Mouse (Mus musculus) megakaryocyte, adult 5-6 weeks (primary cell): ENCODE results near the gene Scg5. TPM values are rescaled to one million over a fixed set of nuclear protein-coding genes. Genes with fewer than 3 reads are reported as not detected.

Experiments used
- ATAC-seq: 2 replicates; pipeline ENCODE4 v1.8.0; 2016; ENCODE audit warnings: mild to moderate bottlenecking, inconsistent platforms; ENCODE audit not compliant: poor library complexity, severe bottlenecking
- total RNA-seq, 2 experiments: library from RNA; stranded (forward) in 1 of 2; stranded (reverse) in 1 of 2; fragments of 153-499, 151-499 nt in 1 of 2; fragments of 221-1000, 200-1000 nt in 1 of 2; gene quantifications; 2 replicates each; pipeline versions ENCODE4 v1.2.3 to v1.2.4; 2015 to 2017

Scg5 gene
- total RNA-seq, 2 experiments from 2014 or later, result 1.1 TPM; not detected in 1

GRCm38 (mm10) chr2:113806851-113807577, 21.9 kb downstream of the Scg5 start:
- no peak for ATAC-seq

- ATAC-seq, result no peak
Observed at GRCm38 (mm10) chr2:113805765-113806164, 23.2 kb downstream of the Scg5 start.

GRCm38 (mm10) chr2:113803753-113804152, 25.2 kb downstream of the Scg5 start:
- ATAC-seq, result no peak

GRCm38 (mm10) chr2:113800846-113801245, 28.1 kb downstream of the Scg5 start:
- no peak for ATAC-seq

- no peak for ATAC-seq
Observed at GRCm38 (mm10) chr2:113798605-113799004, 30.3 kb downstream of the Scg5 start.

GRCm38 (mm10) chr2:113795186-113795585, 33.7 kb downstream of the Scg5 start:
- ATAC-seq, result no peak

- no peak for ATAC-seq
Observed at GRCm38 (mm10) chr2:113793521-113793920, 35.4 kb downstream of the Scg5 start.

GRCm38 (mm10) chr2:113788821-113789387, 40.0 kb downstream of the Scg5 start:
- no peak for ATAC-seq

GRCm38 (mm10) chr2:113787882-113788281, 41.0 kb downstream of the Scg5 start:
- ATAC-seq, result no peak

GRCm38 (mm10) chr2:113784851-113785250, 44.1 kb downstream of the Scg5 start:
- ATAC-seq, result no peak

GRCm38 (mm10) chr2:113781521-113781920, 47.4 kb downstream of the Scg5 start:
- ATAC-seq, result no peak

- ATAC-seq, result no peak
Observed at GRCm38 (mm10) chr2:113781107-113781506, 47.8 kb downstream of the Scg5 start.

- ATAC-seq, result no peak
Observed at GRCm38 (mm10) chr2:113779336-113779735, 49.6 kb downstream of the Scg5 start.

- ATAC-seq, result no peak
Observed at GRCm38 (mm10) chr2:113778036-113778435, 50.9 kb downstream of the Scg5 start.

- no peak for ATAC-seq
Observed at GRCm38 (mm10) chr2:113776297-113776696, 52.6 kb downstream of the Scg5 start.

GRCm38 (mm10) chr2:113774150-113774805, 54.6 kb downstream of the Scg5 start:
- ATAC-seq, result no peak

GRCm38 (mm10) chr2:113768541-113769303, 60.2 kb downstream of the Scg5 start:
- ATAC-seq, result no peak

GRCm38 (mm10) chr2:113765885-113766284, 63.0 kb downstream of the Scg5 start:
- no peak for ATAC-seq

- no peak for ATAC-seq
Observed at GRCm38 (mm10) chr2:113764968-113765367, 64.0 kb downstream of the Scg5 start.

GRCm38 (mm10) chr2:113758311-113759161, 70.4 kb downstream of the Scg5 start, which contains the start of gene Grem1:
Gene Grem1 (minus strand): TSS chr2:113758646.
- ATAC-seq, result no peak
